Mouse (Mus musculus) lung, postnatal 10 days (tissue): ENCODE measurements at regions not wholly inside any gene's neighbourhood (a gene's known extent, or its start where the extent isn't known, plus 50 kb on each side); places are given as distances from the start of the nearest gene placed in this dataset.

Experiments
- DNase-seq: peaks from one replicate; pipeline ENCODE4 v3.0.0; 2021

DNA sequence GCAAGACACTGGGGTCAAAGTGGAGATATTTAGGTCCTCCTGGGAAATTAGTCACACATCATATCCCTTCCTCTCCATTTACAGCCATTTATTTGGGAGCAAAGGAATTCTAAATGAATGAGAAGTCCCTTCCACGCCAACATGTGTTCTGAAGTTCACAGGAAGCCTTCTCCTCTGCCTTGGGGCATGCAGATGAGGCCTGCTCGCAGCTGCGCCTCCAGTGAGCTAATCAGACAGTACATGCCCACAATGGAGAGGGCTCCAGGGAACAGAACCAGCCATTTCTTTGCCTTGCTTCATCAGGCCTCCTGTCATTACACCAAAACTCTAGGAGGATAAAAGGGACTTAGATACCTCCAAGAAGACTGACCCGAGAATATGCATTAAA lies 71.9 kb upstream of the Thbs1 start:
- DNase-seq, result no peak

DNA sequence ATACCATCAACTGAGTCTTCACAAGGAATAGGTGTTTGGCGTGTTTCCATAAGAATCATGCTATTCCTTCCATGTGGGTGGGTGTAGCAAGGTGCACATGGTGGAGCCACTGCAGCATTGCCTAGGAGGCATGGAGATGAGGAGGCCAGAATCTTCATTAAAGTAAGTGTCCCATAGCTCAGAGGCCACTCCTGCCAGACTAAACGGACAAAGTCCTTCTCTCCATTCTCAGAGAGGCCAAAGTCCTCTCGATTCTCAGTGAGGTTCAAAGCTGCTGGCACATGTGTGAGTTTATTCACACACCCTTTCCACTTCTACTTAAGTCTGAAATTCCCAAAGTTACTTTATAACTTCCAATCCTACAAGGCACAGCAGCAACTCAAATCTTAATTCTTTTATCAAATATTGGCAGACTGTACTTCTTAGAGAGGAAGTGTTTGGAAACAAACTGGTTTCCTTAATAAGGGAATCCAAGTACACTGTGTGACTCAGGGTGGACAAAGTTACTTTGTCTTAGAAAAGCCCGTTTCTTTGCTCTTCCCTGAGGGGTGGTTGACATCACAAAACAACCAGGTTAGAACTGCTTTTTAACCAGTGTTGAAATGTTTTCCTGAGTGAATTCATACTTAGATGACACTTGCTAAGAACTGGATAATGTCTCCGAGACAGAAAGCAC lies 69.2 kb upstream of the Thbs1 start:
- no peak for DNase-seq

DNA sequence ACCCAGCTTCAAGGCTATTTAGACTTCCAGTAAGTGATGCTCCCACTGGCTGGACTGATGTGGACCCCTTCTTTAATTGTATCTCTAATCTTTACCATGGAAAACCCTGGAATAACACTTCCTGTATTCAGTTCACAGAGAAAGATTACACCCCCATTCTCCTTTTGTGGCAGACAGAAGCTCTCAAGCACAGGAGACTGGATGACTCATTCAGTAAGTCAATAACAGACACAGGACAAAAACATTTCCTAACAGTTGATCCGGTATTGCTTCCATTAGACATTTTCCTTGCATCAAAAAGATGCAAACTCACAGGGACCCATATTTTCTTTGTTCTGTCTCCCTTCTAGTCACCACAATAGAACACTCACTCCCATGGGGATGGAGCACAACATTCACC lies 67.0 kb upstream of the Thbs1 start:
- no peak for DNase-seq

DNA sequence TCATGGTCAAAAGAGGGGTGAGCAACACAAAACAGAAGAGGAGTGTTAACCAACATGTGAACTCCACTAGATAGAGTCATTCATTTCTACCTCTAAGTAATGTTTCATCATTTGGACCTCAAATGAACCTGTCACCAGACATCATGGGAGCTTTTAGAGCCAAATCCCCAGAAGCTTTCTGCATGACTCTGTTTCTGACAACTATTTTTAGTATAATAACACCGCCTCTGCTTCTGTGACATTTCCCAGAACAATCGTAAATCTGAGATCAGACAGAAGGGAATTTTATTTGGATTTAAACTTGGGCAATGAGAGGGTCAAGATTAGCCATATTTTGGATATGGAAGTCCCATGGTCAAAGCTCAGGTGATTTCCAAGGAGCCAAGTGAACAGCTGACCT lies 61.4 kb upstream of the Thbs1 start:
- no peak for DNase-seq

DNA sequence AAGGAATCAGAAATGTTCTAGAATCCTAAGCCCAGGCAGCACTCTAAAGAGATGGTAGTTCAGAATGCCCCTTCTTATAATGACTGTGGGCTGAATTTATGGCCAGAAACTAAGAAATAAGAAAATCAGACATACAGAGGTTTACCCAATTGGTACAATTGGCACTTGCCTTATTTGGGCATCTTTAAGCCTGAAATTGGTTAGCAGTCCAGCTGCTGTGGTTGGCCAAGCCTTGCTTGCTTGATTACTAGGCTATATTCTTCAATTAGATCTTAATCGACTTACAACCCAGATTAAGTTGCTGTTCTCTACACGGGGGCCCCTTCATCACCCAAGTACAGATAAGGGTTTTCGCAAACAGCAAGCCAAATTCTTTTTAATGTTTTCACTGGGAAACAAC lies 60.1 kb upstream of the Thbs1 start:
- no peak for DNase-seq

DNA sequence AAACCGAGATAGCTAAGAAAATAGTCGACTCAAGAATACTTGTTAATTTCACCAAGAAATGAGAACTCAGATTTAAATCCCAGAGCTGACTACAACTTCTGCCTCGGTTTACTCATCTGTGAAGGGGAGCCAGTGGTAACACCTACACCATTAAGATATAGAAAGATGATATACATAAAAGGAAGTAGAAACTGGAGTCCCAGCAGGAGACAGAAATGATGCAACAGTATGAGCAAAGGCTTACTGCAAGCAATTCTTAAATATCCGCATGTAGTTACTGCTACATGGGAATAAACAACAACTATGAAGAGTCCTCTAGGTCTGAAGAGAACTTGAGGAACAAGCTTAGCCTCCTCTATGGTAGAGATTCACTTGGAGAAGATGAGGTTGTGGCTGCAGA lies 58.2 kb upstream of the Thbs1 start:
- no peak for DNase-seq

DNA sequence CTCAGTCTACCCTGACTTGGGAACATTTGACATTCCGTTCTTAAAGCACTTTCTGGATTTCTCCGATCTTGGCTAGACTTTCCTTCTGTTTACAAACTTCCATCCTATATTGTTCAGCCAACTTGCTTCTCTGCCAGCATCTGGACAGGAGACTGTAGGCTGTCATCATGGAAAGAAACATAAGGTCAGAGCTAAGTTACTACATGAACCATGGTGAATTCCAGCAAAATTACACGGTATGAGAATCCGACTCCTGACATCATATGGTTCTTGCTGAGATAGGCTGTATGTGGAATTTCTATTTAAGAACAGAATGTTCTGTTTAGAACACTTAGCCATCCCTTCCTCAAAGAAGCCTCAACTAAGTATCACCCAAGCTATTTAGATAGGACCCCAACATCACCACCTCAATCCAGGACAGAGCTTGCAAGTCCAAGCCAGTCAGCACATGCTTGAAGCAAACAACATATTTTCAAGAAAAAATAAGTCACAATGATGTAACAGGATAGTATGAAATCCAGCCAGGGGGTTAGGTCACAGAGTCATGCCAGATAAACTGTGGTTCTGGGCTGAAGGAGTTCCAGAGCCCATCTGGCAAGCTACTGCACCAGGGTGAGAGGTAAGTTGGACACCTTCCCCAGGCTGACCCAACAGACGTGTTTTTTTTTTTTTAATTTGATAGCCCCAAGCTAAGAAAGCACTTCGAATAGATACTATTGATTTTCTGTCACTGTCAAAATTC lies 52.9 kb upstream of the Thbs1 start:
- no peak for DNase-seq

DNA sequence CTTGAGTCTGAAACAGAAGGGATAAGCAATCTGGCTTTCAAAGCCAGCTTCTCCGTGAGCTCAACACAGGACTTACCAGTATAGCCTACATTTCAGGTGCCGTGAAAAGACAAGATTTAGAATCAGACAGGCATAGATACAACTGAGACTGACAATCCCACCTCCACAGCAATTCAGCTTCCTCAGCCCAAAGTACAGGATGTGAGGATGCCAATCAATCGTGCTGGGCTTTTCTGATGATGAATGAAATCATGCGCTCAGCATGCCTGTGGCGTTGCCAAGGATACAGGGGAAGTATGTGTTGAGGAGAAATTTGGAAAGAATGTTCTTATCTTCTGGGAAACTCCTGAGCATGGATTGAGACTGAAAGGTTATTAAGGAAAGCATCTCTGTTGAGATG lies 50.4 kb upstream of the Thbs1 start:
- DNase-seq, result no peak
